Comparison of ENCODE assay signal across 9 mouse cellular contexts in the genomic region with DNA sequence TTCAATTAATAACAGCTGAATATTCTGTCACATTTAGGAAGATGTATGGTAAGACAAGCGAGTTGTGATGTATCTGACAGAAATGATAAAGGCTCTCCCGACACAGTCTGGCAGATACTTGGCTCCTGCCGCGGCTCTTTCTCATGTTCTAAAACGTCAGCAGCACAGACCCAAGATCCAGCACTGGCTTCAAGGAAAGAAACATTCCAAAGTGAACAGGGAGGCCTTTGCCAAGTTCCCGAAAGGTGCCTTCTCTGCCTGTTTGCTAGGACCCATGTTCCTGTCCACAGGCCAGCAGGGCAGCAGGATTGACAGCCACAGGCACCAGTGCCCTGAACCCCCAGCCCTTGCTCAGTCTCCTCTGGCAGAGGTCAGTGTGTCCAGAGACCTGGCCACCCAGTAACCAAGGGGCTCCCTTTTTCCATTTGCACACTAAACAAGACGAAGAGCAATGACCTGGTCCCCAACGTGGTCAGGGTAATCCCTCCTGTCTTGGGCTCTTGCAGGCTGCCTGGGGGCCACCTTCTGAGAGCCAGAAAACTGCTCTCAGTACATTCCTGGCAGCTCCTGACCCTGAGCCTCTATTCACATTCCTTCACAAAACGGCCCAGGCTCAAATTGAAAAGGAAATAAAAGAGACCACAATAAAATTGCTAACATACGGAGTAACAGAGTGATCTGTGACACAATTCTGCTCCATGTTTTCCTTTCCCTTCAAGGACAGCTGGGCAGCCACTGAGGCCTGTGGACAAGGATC.
DNase-seq lines count a peak whose midpoint lies in the region; ATAC-seq lines count a peak whose summit lies in the region.
"Had no signal": no experiment of that assay in that cellular context is flagged by ENCODE, and none has a peak within 500 bp of the region (broad histone marks: within the 10 kb centered on the region; RNA-seq: fewer than 3 reads in every experiment).

No protein-coding gene starts in this region.

- peak overlapping the region; percentile 71 for H3K27ac ChIP-seq in heart, embryonic 12.5 days (ENCODE audit: poor library complexity, severe bottlenecking)
- H3K27ac ChIP-seq: liver, embryonic 15.5 days had no signal

- no peaks in the 10 kb centered on the region for H3K36me3 ChIP-seq in heart, embryonic 12.5 days
- H3K36me3 ChIP-seq: liver, embryonic 15.5 days had no signal

- H3K4me1 ChIP-seq in heart, embryonic 12.5 days (replicated peaks), result peaks cover 59% of the 10 kb centered on the region
- H3K4me1 ChIP-seq: liver, embryonic 15.5 days had no signal

- H3K4me3 ChIP-seq in heart, embryonic 12.5 days, result no peak overlapping the region
- H3K4me3 ChIP-seq: liver, embryonic 15.5 days had no signal

- no peak for ATAC-seq in heart, embryonic 12.5 days (ENCODE audit: insufficient number of reproducible peaks, low FRiP score)
- ATAC-seq in megakaryocyte progenitor cell, adult 5-6 weeks (replicated peaks; ENCODE audit: poor library complexity), result no peak

- 39% methylated on average over 10 of the region's 10 CpGs for WGBS in heart, embryonic 12.5 days

- H3K9ac ChIP-seq in heart, embryonic 12.5 days, result no peak overlapping the region; the same call in 1 of the 2 replicates
- H3K9ac ChIP-seq: liver, embryonic 15.5 days had no signal

- no peaks in the 10 kb centered on the region for H3K9me3 ChIP-seq in heart, embryonic 12.5 days (replicated peaks)
- H3K9me3 ChIP-seq: liver, embryonic 15.5 days had no signal

- DNase-seq in cerebellum, postnatal 14 days, result peak; percentile 40 to 42
- no peak for DNase-seq in cerebellum, adult 11-12 months
- DNase-seq in brain, adult 2 months (ENCODE audit: low read depth, low spot score), result peak; percentile 58
- DNase-seq in kidney, postnatal 36 days, result peak; percentile 43 to 46
- no peak for DNase-seq in yolk sac, embryonic 10.5 days (ENCODE audit: low spot score)
- DNase-seq in cerebellum, adult 8-10 months, result no peak

- H3K4me2 ChIP-seq in heart, embryonic 12.5 days, result peak overlapping the region; percentile 7; the same call in 1 of the 2 replicates
- H3K4me2 ChIP-seq: liver, embryonic 15.5 days had no signal

- no peaks in the 10 kb centered on the region for H3K27me3 ChIP-seq in heart, embryonic 12.5 days (replicated peaks)
- H3K27me3 ChIP-seq: liver, embryonic 15.5 days had no signal

Comparison
In these comparisons a context has a peak if more than half of its experiments do, and no peak if none do; other contexts are left out.
1. DNase-seq: peak in cerebellum, postnatal 14 days (2 of 2), brain, adult 2 months (single experiment) and kidney, postnatal 36 days (2 of 2); none in cerebellum, adult 11-12 months (single experiment), yolk sac, embryonic 10.5 days (single experiment) and cerebellum, adult 8-10 months (single experiment).